Mouse (Mus musculus) effector memory CD4-positive, alpha-beta T cell, adult 5 months (primary cell): ENCODE data around the gene Il17a. TPM values are rescaled to one million over a fixed set of nuclear protein-coding genes. Genes with fewer than 3 reads are reported as not detected.

Experiments used
- polyA plus RNA-seq: library from polyadenylated mRNA; unstranded; fragments of 100-300 nt; shearing (Covaris generic); gene quantifications from one replicate; pipeline ENCODE4 v1.2.1, GENCODE M21; 2017

Gene Il17a
- not detected for polyA plus RNA-seq

DNA sequence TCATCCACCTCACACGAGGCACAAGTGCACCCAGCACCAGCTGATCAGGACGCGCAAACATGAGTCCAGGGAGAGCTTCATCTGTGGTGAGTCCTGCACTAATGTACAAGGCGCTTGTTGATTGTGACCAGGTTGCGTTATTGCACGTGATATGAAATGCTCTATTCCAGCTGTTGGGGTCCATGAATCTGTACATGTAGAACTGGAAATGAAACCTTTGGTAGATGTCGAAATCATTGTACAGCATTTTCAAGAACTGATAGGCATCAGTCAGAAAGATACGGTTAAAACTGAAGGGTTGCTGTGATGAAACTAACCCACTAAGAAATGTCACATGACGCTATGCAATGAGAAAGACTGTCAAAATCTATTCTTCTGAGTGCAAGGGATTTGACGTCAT is at the start of gene Il17a:
Gene Il17a, plus strand, starts transcription at position 3 of the 400 bp plus-strand sequence.

Other genes starting within 250 kb of the Il17a start
- gene Pkhd1, start 112.8 kb upstream of the Il17a start, polyA plus RNA-seq = 0.20 TPM
- not detected for gene Il17f, start 59.7 kb downstream of the Il17a start, polyA plus RNA-seq
- gene Mcm3, start 89.4 kb downstream of the Il17a start, polyA plus RNA-seq = 33.6 TPM
- 2.0 TPM for gene Paqr8, start 159.7 kb downstream of the Il17a start, polyA plus RNA-seq
- gene Efhc1, start 220.7 kb downstream of the Il17a start, polyA plus RNA-seq = 0.17 TPM